Mouse (Mus musculus): ENCODE results near the gene Il1b. TPM values are rescaled to one million over a fixed set of nuclear protein-coding genes. Genes with fewer than 3 reads are reported as not detected.

Gene Il1b
- not detected for total RNA-seq (2021)

GRCm38 (mm10) chr2:129371039-129371438 is at the start of gene Il1b:
Gene Il1b, minus strand, starts transcription at chr2:129371139.
- DNase-seq = no peak

- DNase-seq = no peak
These were observed 48.5 kb upstream of the Il1b start for GRCm38 (mm10) chr2:129419361-129419880.

- no peak for DNase-seq
These were observed 43.7 kb upstream of the Il1b start for GRCm38 (mm10) chr2:129414593-129414992.

GRCm38 (mm10) chr2:129413488-129413887 is 42.5 kb upstream of the Il1b start:
- no peak for DNase-seq

GRCm38 (mm10) chr2:129411651-129412050 is 40.7 kb upstream of the Il1b start:
- DNase-seq = no peak

GRCm38 (mm10) chr2:129410344-129410743 is 39.4 kb upstream of the Il1b start:
- DNase-seq = no peak

GRCm38 (mm10) chr2:129408476-129408875 is 37.5 kb upstream of the Il1b start:
- peak; percentile 76 to 78 for DNase-seq

- no peak for DNase-seq
These were observed 36.7 kb upstream of the Il1b start for GRCm38 (mm10) chr2:129407596-129407995.

GRCm38 (mm10) chr2:129406508-129406907 is 35.6 kb upstream of the Il1b start:
- no peak for DNase-seq

- DNase-seq = no peak
These were observed 32.8 kb upstream of the Il1b start for GRCm38 (mm10) chr2:129403786-129404185.

GRCm38 (mm10) chr2:129402330-129402729 is 31.4 kb upstream of the Il1b start:
- DNase-seq = no peak

GRCm38 (mm10) chr2:129401803-129402202 is 30.9 kb upstream of the Il1b start:
- DNase-seq = no peak

GRCm38 (mm10) chr2:129398176-129398575 is 27.2 kb upstream of the Il1b start:
- no peak for DNase-seq

GRCm38 (mm10) chr2:129393524-129393923 is 22.6 kb upstream of the Il1b start:
- no peak for DNase-seq

GRCm38 (mm10) chr2:129390161-129390560 is 19.2 kb upstream of the Il1b start:
- no peak for DNase-seq

- no peak for DNase-seq
These were observed 18.4 kb upstream of the Il1b start for GRCm38 (mm10) chr2:129389323-129389722.

- DNase-seq = no peak
These were observed 14.4 kb upstream of the Il1b start for GRCm38 (mm10) chr2:129385331-129385730.

- no peak for DNase-seq
These were observed 13.3 kb upstream of the Il1b start for GRCm38 (mm10) chr2:129384272-129384660.

- no peak for DNase-seq
These were observed 12.8 kb upstream of the Il1b start for GRCm38 (mm10) chr2:129383512-129384271.

- no peak for DNase-seq
These were observed 10.0 kb upstream of the Il1b start for GRCm38 (mm10) chr2:129380746-129381474.

- DNase-seq = no peak
These were observed 9.3 kb upstream of the Il1b start for GRCm38 (mm10) chr2:129380211-129380610.

- DNase-seq = no peak
These were observed 2.4 kb upstream of the Il1b start for GRCm38 (mm10) chr2:129373307-129373706.

GRCm38 (mm10) chr2:129369615-129370014 is 1.3 kb downstream of the Il1b start:
- no peak for DNase-seq

- no peak for DNase-seq
These were observed 2.1 kb downstream of the Il1b start for GRCm38 (mm10) chr2:129368795-129369194.

All from layer of hippocampus, postnatal 36 days (tissue).